Mouse (Mus musculus) forebrain, embryonic 16.5 days (tissue): Measurements from ENCODE around the gene Socs2. TPM values are rescaled to one million over a fixed set of nuclear protein-coding genes. Genes with fewer than 3 reads are reported as not detected.
A peak's percentile ranks its signal among the peaks of the same experiment; 100 is the strongest.

Experiments used
- ATAC-seq: fragments of 200-750 bp; cut with Nextera tagmentation; 2 replicates; pipeline ENCODE4 v1.8.0; 2017; ENCODE audit warnings: mild to moderate bottlenecking, moderate library complexity
- H3K27ac ChIP-seq: fragments of 300-500 bp; sonication (generic); 2 replicates; pipeline ENCODE4 v1.5.1; 2014; ENCODE audit warnings: low read length, control low read depth
- H3K27me3 ChIP-seq: fragments of 300-500 bp; sonication (generic); replicated peaks from 2 replicates; pipeline ENCODE4 v1.6.1; 2014; ENCODE audit warnings: low read length; ENCODE audit not compliant: control insufficient read depth, insufficient read depth
- H3K36me3 ChIP-seq: fragments of 300-500 bp; sonication (generic); 2 replicates; pipeline ENCODE4 v1.6.1; 2014; ENCODE audit not compliant: control insufficient read depth, insufficient read depth
- H3K4me1 ChIP-seq: fragments of 300-500 bp; sonication (generic); replicated peaks from 2 replicates; pipeline ENCODE4 v1.6.1; 2014; ENCODE audit warnings: low read length; ENCODE audit not compliant: control insufficient read depth, insufficient read depth
- H3K4me2 ChIP-seq: fragments of 300-500 bp; sonication (generic); 2 replicates; pipeline ENCODE4 v1.6.1; 2014; ENCODE audit warnings: mild to moderate bottlenecking, low read length, control low read depth
- H3K4me3 ChIP-seq: fragments of 300-500 bp; sonication (generic); replicated peaks from 2 replicates; pipeline ENCODE4 v1.5.1; 2014; ENCODE audit warnings: mild to moderate bottlenecking, low read length, control low read depth
- H3K9ac ChIP-seq: fragments of 300-500 bp; sonication (generic); replicated peaks from 2 replicates; pipeline ENCODE4 v1.6.1; 2014; ENCODE audit warnings: low read depth, low read length, control low read depth
- H3K9me3 ChIP-seq: fragments of 300-500 bp; sonication (generic); 2 replicates; pipeline ENCODE4 v1.6.1; 2016; ENCODE audit warnings: low read length; ENCODE audit not compliant: control insufficient read depth
- WGBS: fragments of 180-500 bp; shearing (Covaris S2); extraction: QIAGEN DNeasy Blood & Tissue Kit; methylation state at CpG from one replicate; pipeline ENCODE4 v1.1.7; 2014; 5-methylcytosine and 5-hydroxymethylcytosine counted together
- polyA plus RNA-seq: library from polyadenylated mRNA; unstranded; fragments of >200 nt; fragmentation: Nextera tagmentation; extraction: Ambion mirVana; gene quantifications from 2 replicates; pipeline ENCODE4 v1.2.1, GENCODE M21; 2015

Socs2 gene
- 145 and 161 TPM in 2 replicates for polyA plus RNA-seq

DNA sequence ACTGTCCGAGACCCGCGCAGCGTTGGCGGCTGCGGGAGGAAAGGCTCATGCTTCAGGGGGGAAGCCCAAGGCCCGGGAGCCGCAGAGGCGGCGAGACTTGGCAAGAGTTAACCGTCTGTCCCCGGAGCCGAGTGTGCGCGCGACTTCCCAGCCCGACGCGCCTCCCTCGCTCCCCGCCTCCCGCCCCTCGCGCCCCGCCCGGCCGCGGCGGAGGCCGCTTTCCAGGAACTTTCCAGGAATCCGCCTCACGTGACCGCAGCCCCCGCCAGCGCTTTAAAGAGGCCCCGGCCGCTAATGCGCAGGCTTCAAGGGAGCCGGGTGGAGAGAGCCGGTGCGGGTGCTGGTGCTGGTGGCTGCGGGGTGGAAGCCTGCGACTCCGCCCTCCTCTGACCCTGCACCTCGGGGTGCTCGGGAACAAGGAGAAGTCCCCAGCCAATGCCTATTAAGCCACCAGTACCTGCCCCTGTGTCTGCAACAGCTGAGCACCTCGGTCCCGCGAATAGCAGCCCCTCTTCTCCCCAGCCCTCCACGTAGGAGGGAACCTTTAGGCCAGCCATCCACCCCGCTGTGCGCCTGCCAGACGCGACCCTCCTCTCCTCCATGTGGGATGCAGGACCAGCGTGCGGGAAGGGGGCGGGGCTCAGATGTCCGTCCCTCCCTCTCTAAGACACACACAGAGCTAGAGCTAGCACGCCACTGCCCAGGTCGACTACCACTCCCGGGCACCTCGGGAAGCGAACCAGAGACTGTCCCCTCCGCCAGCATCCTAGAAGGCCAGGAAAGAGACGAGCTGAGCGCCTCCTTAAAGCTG lies at the start of gene Socs2:
Socs2 (minus strand) TSS at position 496 of the 811 bp plus-strand sequence.
- WGBS: under 1% methylated on average over 62 of the region's 66 CpGs
- Histone ChIP-seq H3K4me3 (peak within 1 kb of the TSS; percentile 87), H3K36me3 (no peaks in the 10 kb centered on the region), H3K9ac (peak within 1 kb of the TSS; percentile 92), H3K9me3 (no peaks in the 10 kb centered on the region), H3K4me1 (peaks cover 15% of the 10 kb centered on the region), H3K4me2 (peak within 1 kb of the TSS; percentile 98), H3K27me3 (no peaks in the 10 kb centered on the region), H3K27ac (peak within 1 kb of the TSS; percentile 96)
- peak; percentile 86 for ATAC-seq

DNA sequence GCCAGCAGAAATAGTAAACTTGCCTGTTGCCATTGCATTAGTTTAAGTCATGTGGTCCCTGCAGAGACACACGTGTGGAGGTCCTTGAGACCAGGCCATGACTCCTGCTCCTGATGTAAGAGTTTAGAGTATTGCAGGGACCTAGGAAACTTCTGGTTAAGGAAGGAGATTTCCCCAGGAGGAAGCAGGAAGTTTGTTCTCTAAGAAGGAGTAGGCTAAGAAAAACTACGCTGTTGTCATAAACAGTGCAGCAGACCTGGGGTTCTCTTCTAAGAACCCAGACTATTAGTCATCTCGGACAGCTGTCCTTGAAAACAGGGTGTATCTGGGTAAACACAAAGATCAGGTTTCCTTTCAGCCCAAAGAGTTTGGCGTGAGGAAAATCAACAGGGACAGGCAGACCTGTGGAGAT lies 48.5 kb upstream of the Socs2 start:
- H3K27ac ChIP-seq: no peak overlapping the region

DNA sequence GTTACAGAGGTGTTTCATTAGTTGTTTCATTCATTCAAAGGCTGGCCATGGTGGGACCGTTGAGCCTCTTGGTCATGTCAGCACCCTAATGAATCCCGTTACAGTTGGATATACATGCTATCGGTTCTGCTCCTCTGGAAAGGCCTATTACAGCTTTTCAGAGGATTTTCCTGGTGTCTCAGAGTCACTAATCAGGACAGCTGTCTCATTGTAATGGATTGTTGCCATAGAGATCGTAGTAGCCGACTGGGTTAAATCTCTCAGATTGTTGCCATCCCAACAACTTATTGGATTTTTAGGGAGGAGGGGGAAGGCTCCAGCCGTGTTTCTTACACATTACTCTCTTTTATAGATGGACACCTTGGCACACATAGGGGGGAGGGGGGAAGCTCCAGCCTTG lies 47.5 kb upstream of the Socs2 start:
- 38% methylated on average over 6 of the region's 6 CpGs for WGBS
- no peaks in the 10 kb centered on the region for H3K9me3 ChIP-seq

More for the DNA sequence above, 48.5 kb upstream of the Socs2 start:
- Histone ChIP-seq H3K4me2 (no peak overlapping the region), H3K4me1 (no peaks in the 10 kb centered on the region), H3K36me3 (no peaks in the 10 kb centered on the region), H3K9me3 (no peaks in the 10 kb centered on the region), H3K4me3 (no peak overlapping the region), H3K27me3 (no peaks in the 10 kb centered on the region), H3K9ac (no peak overlapping the region)
- WGBS: 77% methylated on average over 4 of the region's 4 CpGs
- ATAC-seq: no peak

DNA sequence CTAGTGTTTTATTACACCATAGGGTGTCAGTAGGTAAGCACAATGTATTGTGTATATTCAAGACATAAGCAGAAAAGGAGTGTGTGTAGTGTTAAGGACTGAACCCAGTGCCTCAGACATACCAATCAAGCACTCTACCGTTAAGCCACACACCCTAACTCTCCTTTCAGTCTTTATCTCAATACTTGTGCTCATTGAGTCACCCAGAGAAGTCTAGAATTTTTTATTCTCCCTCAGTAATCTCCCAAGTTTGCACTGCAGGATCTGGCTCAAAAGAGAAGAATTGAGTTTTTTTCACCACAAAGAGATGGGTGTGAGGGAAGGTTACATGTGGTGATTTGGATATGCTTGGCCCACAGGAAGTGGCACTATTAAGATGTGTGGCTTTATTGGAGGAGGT lies 45.3 kb upstream of the Socs2 start:
- Histone ChIP-seq H3K27me3 (no peaks in the 10 kb centered on the region), H3K9me3 (no peaks in the 10 kb centered on the region), H3K4me3 (no peak overlapping the region), H3K9ac (no peak overlapping the region), H3K36me3 (no peaks in the 10 kb centered on the region), H3K27ac (no peak overlapping the region), H3K4me2 (no peak overlapping the region), H3K4me1 (no peaks in the 10 kb centered on the region)
- WGBS: 61% methylated on average over 1 of the region's 1 CpGs
- no peak for ATAC-seq

More for the DNA sequence above, 47.5 kb upstream of the Socs2 start:
- no peak overlapping the region for H3K4me3 ChIP-seq
- no peaks in the 10 kb centered on the region for H3K4me1 ChIP-seq
- H3K27me3 ChIP-seq: no peaks in the 10 kb centered on the region
- H3K4me2 ChIP-seq: no peak overlapping the region
- H3K9ac ChIP-seq: no peak overlapping the region
- H3K36me3 ChIP-seq: no peaks in the 10 kb centered on the region
- H3K27ac ChIP-seq: no peak overlapping the region
- ATAC-seq: no peak

DNA sequence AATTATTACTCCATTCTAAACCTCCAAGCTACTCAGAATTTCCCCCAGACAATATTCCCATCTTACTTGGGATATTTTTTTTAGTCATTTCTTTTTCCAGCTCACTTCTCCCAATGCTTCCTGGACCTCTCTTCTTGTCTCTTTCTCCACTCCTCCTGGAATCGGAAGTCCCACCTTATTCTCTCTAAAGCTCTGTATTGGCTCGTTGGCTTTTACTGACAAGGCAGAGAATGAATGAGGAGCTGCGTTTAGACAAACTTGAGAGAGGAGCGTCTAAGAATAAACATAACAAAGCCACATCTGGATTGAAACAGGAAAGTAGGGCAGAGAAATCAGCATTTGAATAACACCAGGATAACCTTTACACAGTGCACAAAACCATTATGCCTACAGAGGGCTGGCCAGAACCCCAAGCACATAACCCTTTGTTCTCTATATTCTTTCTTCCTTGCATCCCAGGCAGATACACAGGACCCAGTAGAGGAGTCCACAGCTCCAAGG lies 44.1 kb upstream of the Socs2 start:
- no peak overlapping the region for H3K4me3 ChIP-seq
- H3K4me2 ChIP-seq: no peak overlapping the region
- no peak overlapping the region for H3K27ac ChIP-seq
- no peaks in the 10 kb centered on the region for H3K9me3 ChIP-seq
- no peak for ATAC-seq
- no peaks in the 10 kb centered on the region for H3K4me1 ChIP-seq
- WGBS: 46% methylated on average over 4 of the region's 4 CpGs
- no peaks in the 10 kb centered on the region for H3K36me3 ChIP-seq
- no peaks in the 10 kb centered on the region for H3K27me3 ChIP-seq
- no peak overlapping the region for H3K9ac ChIP-seq

DNA sequence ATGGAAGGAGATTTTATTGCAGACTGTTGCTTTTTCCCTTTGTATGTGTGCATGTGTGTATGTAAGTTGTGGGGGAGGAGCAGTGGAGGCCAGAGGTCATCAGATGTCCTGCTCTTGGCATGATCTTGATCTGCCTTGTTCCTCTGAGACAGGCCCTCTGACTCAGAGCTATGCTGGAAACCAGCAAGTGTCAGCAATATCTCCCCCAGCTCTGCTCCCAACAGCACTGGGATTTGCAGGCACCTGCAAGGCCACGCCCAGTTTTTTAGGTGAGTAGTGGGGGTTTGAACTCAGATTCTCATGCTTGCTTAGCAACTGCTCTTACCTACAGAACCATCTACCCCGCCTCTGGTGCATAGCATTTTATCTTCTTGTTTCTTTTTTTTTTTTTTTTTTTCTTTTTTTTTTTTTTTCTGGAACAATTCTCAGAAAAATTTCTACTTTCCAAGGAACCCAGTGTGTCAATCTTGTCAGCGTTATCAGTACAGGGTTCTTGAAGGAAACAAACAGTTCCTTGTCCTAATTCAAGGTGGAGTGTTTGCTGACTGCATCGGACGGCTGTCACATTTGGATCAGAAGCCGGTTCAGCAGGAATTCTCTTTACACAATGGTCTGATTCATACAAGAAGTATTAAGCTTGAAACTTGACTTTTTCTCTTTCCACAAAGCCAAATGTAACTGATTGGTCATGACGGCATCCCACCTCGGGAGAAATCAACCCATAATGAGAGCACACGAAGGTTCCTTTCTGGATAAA lies 41.2 kb upstream of the Socs2 start:
- H3K9me3 ChIP-seq: no peaks in the 10 kb centered on the region
- 85% methylated on average over 9 of the region's 9 CpGs for WGBS
- no peaks in the 10 kb centered on the region for H3K27me3 ChIP-seq
- H3K4me1 ChIP-seq: no peaks in the 10 kb centered on the region
- H3K36me3 ChIP-seq: no peaks in the 10 kb centered on the region
- no peak overlapping the region for H3K4me3 ChIP-seq
- no peak overlapping the region for H3K4me2 ChIP-seq
- ATAC-seq: no peak
- H3K9ac ChIP-seq: no peak overlapping the region
- no peak overlapping the region for H3K27ac ChIP-seq

DNA sequence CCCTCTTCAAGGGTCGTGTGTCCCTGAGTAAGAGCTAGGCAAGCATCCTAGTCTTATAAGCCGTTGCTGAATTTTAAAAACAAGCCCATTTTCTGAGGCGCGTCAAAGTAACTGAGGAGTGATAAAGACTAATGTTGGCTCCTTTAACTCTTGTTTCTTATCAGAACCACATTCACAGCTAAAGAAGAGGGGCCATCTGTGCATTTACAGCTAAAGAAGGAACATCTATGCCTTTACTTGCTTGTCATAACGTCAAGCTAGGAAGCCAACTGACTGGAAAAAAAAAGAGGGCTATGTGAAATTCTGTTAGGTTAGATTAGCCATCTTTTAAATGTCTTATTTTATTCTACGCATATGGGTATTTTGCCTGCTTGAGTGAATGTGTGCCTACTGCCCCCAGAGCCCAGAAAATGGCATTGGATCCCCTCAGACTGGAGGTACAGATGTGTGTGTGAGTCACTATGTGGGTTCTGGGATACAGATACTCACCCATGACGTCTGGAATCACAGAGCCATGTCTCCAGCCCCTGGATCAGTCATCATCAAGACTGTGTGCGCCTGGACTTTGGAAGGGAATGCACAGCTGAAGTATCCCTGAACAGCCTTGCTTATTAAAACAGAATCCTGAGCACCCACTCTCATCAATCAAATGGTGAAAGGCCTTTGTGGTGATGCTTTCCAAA lies 40.5 kb upstream of the Socs2 start:
- Histone ChIP-seq H3K4me3 (no peak overlapping the region), H3K4me2 (no peak overlapping the region), H3K36me3 (no peaks in the 10 kb centered on the region), H3K4me1 (no peaks in the 10 kb centered on the region), H3K9ac (no peak overlapping the region), H3K27me3 (no peaks in the 10 kb centered on the region), H3K9me3 (no peaks in the 10 kb centered on the region), H3K27ac (no peak overlapping the region)
- no peak for ATAC-seq
- WGBS: 79% methylated on average over 8 of the region's 8 CpGs

DNA sequence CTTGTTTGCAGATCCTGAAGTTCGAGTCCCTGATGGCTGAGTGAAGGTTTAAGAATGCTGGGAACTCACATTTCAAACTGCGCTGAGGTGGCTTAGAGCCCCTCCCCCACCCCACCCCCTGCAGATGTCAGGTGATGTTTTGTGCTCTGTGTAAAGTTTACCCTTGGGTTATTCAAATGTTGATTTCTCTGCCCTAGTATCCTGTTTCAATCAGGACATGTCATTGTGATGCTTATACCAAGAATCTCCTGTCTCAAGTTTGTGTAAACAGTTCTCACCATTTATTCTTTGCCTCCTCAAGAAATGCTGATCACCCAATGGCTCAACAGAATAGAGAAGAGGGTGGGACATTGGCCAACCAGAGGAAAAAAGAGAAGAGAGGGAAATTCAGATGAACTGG lies 39.1 kb upstream of the Socs2 start:
- no peak overlapping the region for H3K9ac ChIP-seq
- H3K4me1 ChIP-seq: no peaks in the 10 kb centered on the region
- 73% methylated on average over 2 of the region's 2 CpGs for WGBS
- no peaks in the 10 kb centered on the region for H3K9me3 ChIP-seq
- H3K36me3 ChIP-seq: no peaks in the 10 kb centered on the region
- no peaks in the 10 kb centered on the region for H3K27me3 ChIP-seq
- H3K27ac ChIP-seq: no peak overlapping the region
- no peak for ATAC-seq
- no peak overlapping the region for H3K4me3 ChIP-seq
- H3K4me2 ChIP-seq: no peak overlapping the region

DNA sequence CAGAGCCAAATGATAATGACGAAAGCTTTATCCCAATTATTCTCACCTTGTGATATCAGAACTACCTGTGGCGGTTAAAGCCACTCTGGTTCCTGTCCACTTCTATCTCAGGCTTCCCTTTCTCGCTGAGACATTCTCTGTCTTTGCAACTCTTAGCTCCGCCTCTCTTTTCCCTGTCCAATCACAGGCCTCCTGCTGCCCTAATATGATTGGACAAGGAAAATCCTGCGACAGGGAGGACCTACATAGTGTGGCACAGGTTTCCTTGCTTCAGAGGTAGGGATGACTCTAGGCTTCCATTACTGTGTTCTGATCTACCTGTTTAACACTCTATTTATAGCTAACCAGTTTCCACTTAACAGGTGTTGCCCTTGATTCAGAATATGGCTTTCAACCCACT lies 36.3 kb upstream of the Socs2 start:
- 92% methylated on average over 5 of the region's 5 CpGs for WGBS
- Histone ChIP-seq H3K27me3 (no peaks in the 10 kb centered on the region), H3K4me3 (no peak overlapping the region), H3K4me2 (no peak overlapping the region), H3K9me3 (no peaks in the 10 kb centered on the region), H3K27ac (no peak overlapping the region), H3K9ac (no peak overlapping the region), H3K4me1 (no peaks in the 10 kb centered on the region), H3K36me3 (no peaks in the 10 kb centered on the region)
- ATAC-seq: no peak
